Mouse (Mus musculus): Measurements from ENCODE around the gene Fbxw18. TPM values are rescaled to one million over a fixed set of nuclear protein-coding genes. Genes with fewer than 3 reads are reported as not detected.
"Not testable (repeated sequence)": the region's sequence is repeated elsewhere in the genome, so short reads cannot be mapped to it uniquely, and the experiment has no call there.

The Fbxw18 gene
- not detected in 2 replicates for polyA plus RNA-seq (2015; fragmentation: Nextera tagmentation; extraction: Ambion mirVana)

GRCm38 (mm10) chr9:109702600-109702999, at the start of gene Fbxw18:
Fbxw18 (minus strand) TSS chr9:109702700.
- WGBS, result 72% methylated on average over 4 of the region's 4 CpGs
- H3K27me3 ChIP-seq (replicated peaks); H3K4me3 ChIP-seq (replicated peaks); ATAC-seq (ENCODE audit: insufficient read depth, low FRiP score, low read depth); H3K4me2 ChIP-seq; H3K9ac ChIP-seq; H3K4me1 ChIP-seq; H3K9me3 ChIP-seq; H3K36me3 ChIP-seq; H3K27ac ChIP-seq: not testable (repeated sequence)

GRCm38 (mm10) chr9:109745989-109746388, 43.5 kb upstream of the Fbxw18 start, which contains the start of gene Fbxw26:
Fbxw26 (minus strand) TSS chr9:109746089.
- not testable (repeated sequence) for H3K4me2 ChIP-seq; H3K36me3 ChIP-seq; H3K27ac ChIP-seq; ATAC-seq (ENCODE audit: insufficient read depth, low FRiP score, low read depth); H3K27me3 ChIP-seq (replicated peaks); H3K4me1 ChIP-seq; H3K9me3 ChIP-seq; H3K4me3 ChIP-seq (replicated peaks); H3K9ac ChIP-seq
- WGBS, result 75% methylated on average over 3 of the region's 3 CpGs

- no peaks in the 10 kb centered on the region for H3K9me3 ChIP-seq
- no peak overlapping the region for H3K4me3 ChIP-seq (replicated peaks)
- H3K4me1 ChIP-seq, result no peaks in the 10 kb centered on the region
- no peak for ATAC-seq (ENCODE audit: insufficient read depth, low FRiP score, low read depth)
- no peaks in the 10 kb centered on the region for H3K36me3 ChIP-seq
- H3K27ac ChIP-seq, result no peak overlapping the region
- WGBS, result 9% methylated on average over 1 of the region's 1 CpGs
- H3K4me2 ChIP-seq, result no peak overlapping the region
- H3K27me3 ChIP-seq (replicated peaks), result no peaks in the 10 kb centered on the region
- no peak overlapping the region for H3K9ac ChIP-seq
Observed at GRCm38 (mm10) chr9:109685299-109685698, 17.2 kb downstream of the Fbxw18 start.

- H3K9me3 ChIP-seq; ATAC-seq (ENCODE audit: insufficient read depth, low FRiP score, low read depth); H3K27me3 ChIP-seq (replicated peaks); H3K4me3 ChIP-seq (replicated peaks); H3K9ac ChIP-seq; H3K4me2 ChIP-seq; H3K36me3 ChIP-seq; H3K27ac ChIP-seq; H3K4me1 ChIP-seq: not testable (repeated sequence)
- 59% methylated on average over 2 of the region's 2 CpGs for WGBS
Observed at GRCm38 (mm10) chr9:109664552-109664951, 37.9 kb downstream of the Fbxw18 start, which contains the start of gene Fbxw25. Fbxw25 (minus strand) TSS chr9:109664652.

Other genes with a start within 250 kb of the Fbxw18 start
- gene Fbxw19, start 206.8 kb downstream of the Fbxw18 start, polyA plus RNA-seq (2015; fragmentation: Nextera tagmentation; extraction: Ambion mirVana), result not detected in 2 replicates
- not detected in 2 replicates for gene Fbxw15, start 134.4 kb downstream of the Fbxw18 start, polyA plus RNA-seq (2015; fragmentation: Nextera tagmentation; extraction: Ambion mirVana)
- not detected in 2 replicates for gene Fbxw24, start 76.6 kb downstream of the Fbxw18 start, polyA plus RNA-seq (2015; fragmentation: Nextera tagmentation; extraction: Ambion mirVana)
- not detected in 2 replicates for gene Fbxw25, start 38.0 kb downstream of the Fbxw18 start, polyA plus RNA-seq (2015; fragmentation: Nextera tagmentation; extraction: Ambion mirVana)
- gene Fbxw26, start 43.4 kb upstream of the Fbxw18 start, polyA plus RNA-seq (2015; fragmentation: Nextera tagmentation; extraction: Ambion mirVana), result 0.06 and 0.09 TPM in 2 replicates
- gene Fbxw27, start 88.0 kb upstream of the Fbxw18 start, polyA plus RNA-seq (2015; fragmentation: Nextera tagmentation; extraction: Ambion mirVana), result not detected in 2 replicates
- gene Spink8, start 109.6 kb upstream of the Fbxw18 start, polyA plus RNA-seq (2015; fragmentation: Nextera tagmentation; extraction: Ambion mirVana), result 0.22 TPM in 1 of 2 replicates, not detected in the other
- 66.8 and 67.7 TPM in 2 replicates for gene Nme6, start 130.0 kb upstream of the Fbxw18 start, polyA plus RNA-seq (2015; fragmentation: Nextera tagmentation; extraction: Ambion mirVana)
- gene Camp, start 146.9 kb upstream of the Fbxw18 start, polyA plus RNA-seq (2015; fragmentation: Nextera tagmentation; extraction: Ambion mirVana), result 22.7 and 24.2 TPM in 2 replicates
- gene Cdc25a, start 172.9 kb upstream of the Fbxw18 start, polyA plus RNA-seq (2015; fragmentation: Nextera tagmentation; extraction: Ambion mirVana), result 28.8 and 33.2 TPM in 2 replicates
- gene Map4, start 228.8 kb upstream of the Fbxw18 start, polyA plus RNA-seq (2015; fragmentation: Nextera tagmentation; extraction: Ambion mirVana), result 55.6 and 63.8 TPM in 2 replicates